Mouse (Mus musculus): Measurements from ENCODE around the gene Tecta.

DNA sequence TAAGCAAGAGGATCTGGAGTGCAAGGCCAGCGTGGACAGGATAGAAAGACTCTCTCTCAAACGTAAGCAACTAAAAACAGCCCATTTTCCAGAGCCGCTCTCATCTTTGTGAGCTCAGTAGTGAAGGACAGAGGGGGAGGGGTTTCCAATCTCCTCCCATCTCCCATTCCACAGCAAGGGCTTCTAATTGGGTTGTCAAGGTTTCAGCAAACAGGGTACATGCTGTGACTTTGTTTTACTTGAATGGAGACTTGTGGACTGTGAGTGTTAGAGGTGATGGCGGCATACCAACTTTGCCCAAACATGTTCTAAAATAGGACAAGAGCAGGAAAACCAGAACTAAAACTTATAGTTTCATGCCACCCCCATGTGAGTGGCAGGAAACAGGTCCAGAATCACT, 39.7 kb upstream of the Tecta start:
- no peak for TF ChIP-seq POLR2A (IDR thresholded peaks at IDR 0.05; ENCODE audit: borderline replicate concordance, extremely low read depth, low read depth, low read length)
- TF ChIP-seq CTCF (IDR thresholded peaks at IDR 0.05; ENCODE audit: insufficient read depth, low read length) = no peak
